Mouse (Mus musculus) forebrain, embryonic 11.5 days (tissue): Measurements from ENCODE around the gene Cdc123. TPM values are rescaled to one million over a fixed set of nuclear protein-coding genes. Genes with fewer than 3 reads are reported as not detected.

Experiments
- ATAC-seq: fragments of 200-750 bp; cut with Nextera tagmentation; replicated peaks from 2 replicates; pipeline ENCODE4 v1.8.0; 2017; ENCODE audit warnings: moderate TSS enrichment; ENCODE audit not compliant: low FRiP score
- DNase-seq: peaks from one replicate; pipeline ENCODE4 v3.0.0-alpha.2; 2017; ENCODE audit warnings: low spot score
- H3K27ac ChIP-seq: fragments of 300-500 bp; sonication (generic); 2 replicates; pipeline ENCODE4 v1.5.1; 2014; ENCODE audit warnings: low read depth, low read length
- H3K27me3 ChIP-seq: fragments of 300-500 bp; sonication (generic); 2 replicates; pipeline ENCODE4 v1.6.1; 2014; ENCODE audit warnings: mild to moderate bottlenecking, low read length, mixed read lengths; ENCODE audit not compliant: control insufficient read depth, insufficient read depth
- H3K36me3 ChIP-seq: fragments of 300-500 bp; sonication (generic); 2 replicates; pipeline ENCODE4 v1.6.1; 2014; ENCODE audit warnings: mild to moderate bottlenecking, low read length, moderate library complexity, mixed read lengths; ENCODE audit not compliant: control insufficient read depth, insufficient read depth
- H3K4me1 ChIP-seq: fragments of 300-500 bp; sonication (generic); replicated peaks from 2 replicates; pipeline ENCODE4 v1.6.1; 2014; ENCODE audit warnings: low read length, mixed read lengths; ENCODE audit not compliant: control insufficient read depth, insufficient read depth
- H3K4me2 ChIP-seq: fragments of 300-500 bp; sonication (generic); 2 replicates; pipeline ENCODE4 v1.6.1; 2014; ENCODE audit warnings: low read depth, mild to moderate bottlenecking, low read length, moderate library complexity, mixed read lengths; ENCODE audit not compliant: severe bottlenecking
- H3K4me3 ChIP-seq: fragments of 300-500 bp; sonication (generic); 2 replicates; pipeline ENCODE4 v1.5.1; 2014; ENCODE audit warnings: low read depth, low read length
- H3K9ac ChIP-seq: fragments of 300-500 bp; sonication (generic); 2 replicates; pipeline ENCODE4 v1.6.1; 2014; ENCODE audit warnings: low read length
- H3K9me3 ChIP-seq: fragments of 300-500 bp; sonication (generic); 2 replicates; pipeline ENCODE4 v1.6.1; 2016; ENCODE audit warnings: low read length, mixed read lengths; ENCODE audit not compliant: control insufficient read depth
- WGBS: fragments of 180-500 bp; shearing (Covaris S2); extraction: QIAGEN DNeasy Blood & Tissue Kit; methylation state at CpG from one replicate; pipeline ENCODE4 v1.1.7; 2014; 5-methylcytosine and 5-hydroxymethylcytosine counted together
- polyA plus RNA-seq: library from polyadenylated mRNA; unstranded; fragments of >200 nt; fragmentation: Nextera tagmentation; extraction: Ambion mirVana; gene quantifications from 2 replicates; pipeline ENCODE4 v1.2.1, GENCODE M21; 2014

The Cdc123 gene
- polyA plus RNA-seq, 1 experiment from 2014 or later = 340 TPM

DNA sequence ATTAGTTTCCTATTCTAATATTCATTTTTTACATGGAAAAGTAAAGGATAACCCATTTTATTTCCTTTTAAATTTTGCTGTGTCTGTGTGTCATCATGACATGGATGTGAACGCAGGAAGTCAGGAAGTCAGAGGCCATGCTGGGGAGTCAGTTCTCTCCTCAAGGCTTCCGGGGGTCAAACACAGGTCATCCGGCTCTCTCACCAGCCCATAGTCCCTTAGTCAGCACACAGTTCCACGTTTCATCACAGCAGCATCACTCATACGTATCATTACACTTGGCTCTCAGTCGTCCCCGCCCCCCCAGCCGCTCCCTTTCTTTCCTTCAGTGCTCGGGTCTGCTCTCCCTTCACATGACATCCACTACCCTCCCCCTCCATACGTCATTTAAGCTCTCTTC, 51.2 kb downstream of the Cdc123 start:
- Histone ChIP-seq H3K27ac (no peak overlapping the region), H3K4me3 (no peak overlapping the region), H3K27me3 (no peaks in the 10 kb centered on the region), H3K9me3 (no peaks in the 10 kb centered on the region), H3K4me2 (no peak overlapping the region), H3K4me1 (no peaks in the 10 kb centered on the region), H3K9ac (no peak overlapping the region), H3K36me3 (peaks cover 15% of the 10 kb centered on the region)
- DNase-seq = no peak
- 91% methylated on average over 10 of the region's 10 CpGs for WGBS
- no peak for ATAC-seq

DNA sequence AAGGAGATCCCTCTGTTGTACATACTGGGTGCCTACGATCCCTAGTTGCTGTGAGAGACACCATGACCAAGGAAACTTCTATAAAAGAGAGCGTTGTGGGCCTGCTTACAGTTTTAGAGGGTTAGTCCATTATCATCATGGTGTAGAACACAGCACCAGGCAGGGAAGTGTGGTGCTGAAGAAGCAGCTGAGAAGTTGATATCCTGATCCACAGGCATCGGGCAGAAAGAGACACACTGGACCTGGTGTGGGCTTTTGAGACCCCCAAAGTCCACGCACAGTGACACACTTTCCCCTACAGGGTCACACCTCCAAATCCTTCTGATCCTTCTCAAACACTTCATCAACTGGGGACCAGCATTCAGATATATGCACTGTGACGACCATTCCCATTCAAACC, 52.9 kb downstream of the Cdc123 start:
- H3K27ac ChIP-seq = no peak overlapping the region
- H3K4me3 ChIP-seq = no peak overlapping the region
- DNase-seq = no peak
- H3K27me3 ChIP-seq = no peaks in the 10 kb centered on the region
- no peaks in the 10 kb centered on the region for H3K4me1 ChIP-seq
- H3K36me3 ChIP-seq = peaks cover 13% of the 10 kb centered on the region
- H3K9me3 ChIP-seq = no peaks in the 10 kb centered on the region
- H3K9ac ChIP-seq = no peak overlapping the region
- ATAC-seq = no peak
- 94% methylated on average over 5 of the region's 5 CpGs for WGBS
- no peak overlapping the region for H3K4me2 ChIP-seq

DNA sequence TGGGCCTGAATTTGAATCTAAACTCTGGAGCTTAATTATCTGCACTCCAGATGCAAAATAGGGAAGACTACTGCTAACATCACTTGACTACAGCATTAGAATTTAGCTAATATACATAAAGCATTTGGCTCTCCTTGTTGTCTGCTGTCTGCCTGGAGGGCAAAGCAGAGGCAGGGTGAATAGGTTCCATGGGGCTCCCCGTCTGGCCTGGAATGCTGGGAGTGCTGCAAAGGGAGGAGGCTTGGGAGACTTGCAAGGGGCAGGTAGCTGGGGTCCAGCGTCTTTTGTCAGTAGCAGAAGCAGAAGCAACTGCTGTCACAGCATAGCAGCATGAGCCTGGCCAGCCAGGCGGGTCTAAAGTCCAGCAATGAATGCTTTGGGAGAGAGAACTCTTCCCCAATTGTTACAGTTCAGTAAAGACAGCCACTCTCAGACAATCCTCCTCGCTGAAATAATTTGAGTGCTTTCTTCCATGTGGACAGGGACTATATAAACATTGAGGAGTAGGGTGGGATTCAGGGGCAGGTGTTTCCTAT, 55.3 kb downstream of the Cdc123 start:
- Histone ChIP-seq H3K9me3 (no peaks in the 10 kb centered on the region), H3K27me3 (no peaks in the 10 kb centered on the region), H3K4me3 (no peak overlapping the region), H3K4me1 (no peaks in the 10 kb centered on the region), H3K9ac (no peak overlapping the region), H3K4me2 (no peak overlapping the region), H3K27ac (no peak overlapping the region), H3K36me3 (peaks cover 7% of the 10 kb centered on the region)
- DNase-seq (no peak), ATAC-seq (no peak)
- 27% methylated on average over 4 of the region's 4 CpGs for WGBS

DNA sequence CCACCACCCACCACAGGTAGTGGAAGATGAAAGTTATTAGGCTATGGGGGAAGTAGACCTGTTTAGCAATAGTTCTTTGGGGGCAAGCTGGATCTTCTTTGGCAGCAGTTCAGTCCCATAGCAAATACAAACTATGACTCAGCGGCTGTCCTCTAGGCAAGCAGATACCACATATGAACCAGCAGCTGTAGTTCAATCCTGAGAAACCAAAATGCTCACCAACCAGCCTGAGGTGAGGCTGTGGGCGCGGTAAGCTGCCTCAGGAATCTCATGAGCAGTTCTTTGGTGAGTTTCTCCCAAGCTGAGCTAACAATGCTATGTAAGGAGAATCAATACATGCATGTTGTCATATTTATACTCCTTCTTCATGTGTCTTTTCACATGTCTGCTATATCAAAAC, 57.6 kb downstream of the Cdc123 start:
- 94% methylated on average over 3 of the region's 3 CpGs for WGBS
- DNase-seq = no peak
- Histone ChIP-seq H3K4me3 (no peak overlapping the region), H3K9me3 (no peaks in the 10 kb centered on the region), H3K27me3 (no peaks in the 10 kb centered on the region), H3K27ac (no peak overlapping the region), H3K36me3 (no peaks in the 10 kb centered on the region), H3K4me1 (no peaks in the 10 kb centered on the region), H3K9ac (no peak overlapping the region), H3K4me2 (no peak overlapping the region)
- ATAC-seq = no peak

DNA sequence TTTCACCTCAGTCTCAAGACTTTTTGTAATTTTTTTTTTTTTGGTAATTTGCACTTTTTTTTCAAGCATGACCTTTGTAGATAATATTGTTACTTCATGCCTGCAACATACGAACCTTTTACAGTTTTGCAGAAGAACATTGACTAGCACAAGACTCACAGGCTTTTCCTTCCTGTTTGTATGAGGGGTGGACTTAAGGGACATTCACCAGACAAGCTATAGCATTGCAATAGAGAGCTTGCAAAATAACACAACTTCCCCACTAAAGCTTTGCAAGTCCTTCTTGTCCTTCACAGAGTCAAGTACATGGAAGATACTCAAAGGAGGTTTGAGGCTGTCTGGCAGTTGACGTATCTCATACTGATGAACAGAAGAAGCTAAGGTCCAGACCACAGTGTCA, 72.5 kb downstream of the Cdc123 start:
- Histone ChIP-seq H3K27me3 (no peaks in the 10 kb centered on the region), H3K4me3 (no peak overlapping the region), H3K4me1 (no peaks in the 10 kb centered on the region), H3K4me2 (no peak overlapping the region), H3K36me3 (no peaks in the 10 kb centered on the region), H3K9me3 (no peaks in the 10 kb centered on the region), H3K9ac (no peak overlapping the region), H3K27ac (no peak overlapping the region)
- 80% methylated on average over 2 of the region's 2 CpGs for WGBS
- ATAC-seq (no peak), DNase-seq (no peak)

DNA sequence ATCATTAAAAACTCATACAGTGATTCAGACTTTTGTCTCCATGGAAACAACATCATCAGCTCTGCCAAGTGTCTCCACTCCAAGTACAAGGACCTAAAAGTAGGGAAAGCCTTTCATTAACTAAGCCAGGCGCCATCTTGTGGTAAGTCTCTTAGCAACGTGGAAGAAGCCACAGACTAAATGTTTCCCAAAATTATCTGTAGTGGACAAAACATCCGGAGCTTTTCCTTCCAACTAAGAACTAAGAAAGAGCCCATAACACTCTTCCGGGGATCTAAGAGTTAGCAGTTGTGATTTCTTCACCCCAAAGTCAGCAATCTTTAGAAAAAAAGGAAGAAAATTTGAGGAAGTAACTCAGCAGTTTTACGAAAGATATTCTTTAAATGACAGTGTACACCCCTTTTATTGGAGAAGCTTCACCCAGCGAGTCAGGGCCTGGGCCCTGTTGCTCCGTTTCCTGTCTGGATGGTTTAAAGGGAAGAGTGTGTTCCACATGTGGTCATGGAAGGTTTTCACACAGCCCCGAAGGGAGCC, 74.2 kb downstream of the Cdc123 start:
- WGBS = 60% methylated on average over 8 of the region's 8 CpGs

DNA sequence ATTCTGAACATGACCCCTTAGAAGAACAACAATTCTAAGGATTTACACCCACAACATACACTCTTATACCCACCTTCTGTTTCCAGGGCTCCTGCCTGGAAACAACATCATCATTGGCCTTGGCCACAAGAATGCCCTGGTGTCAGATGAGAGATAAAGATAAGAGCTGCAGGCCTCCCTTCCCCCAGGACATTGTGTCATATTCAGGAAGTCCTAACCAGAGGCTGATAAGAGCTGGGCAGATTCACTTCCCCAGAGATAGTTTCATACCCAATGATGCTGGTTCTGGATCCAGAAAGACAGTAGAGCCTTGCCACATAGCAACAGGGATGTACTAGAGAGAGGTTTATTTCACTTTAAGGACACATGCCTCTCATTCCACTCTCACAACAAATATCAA, 75.3 kb downstream of the Cdc123 start:
- ATAC-seq (no peak), DNase-seq (no peak)
- Histone ChIP-seq H3K9me3 (no peaks in the 10 kb centered on the region), H3K4me2 (no peak overlapping the region), H3K27me3 (no peaks in the 10 kb centered on the region), H3K36me3 (no peaks in the 10 kb centered on the region), H3K9ac (no peak overlapping the region), H3K4me1 (no peaks in the 10 kb centered on the region), H3K4me3 (no peak overlapping the region), H3K27ac (no peak overlapping the region)

More for the DNA sequence above, 74.2 kb downstream of the Cdc123 start:
- Histone ChIP-seq H3K36me3 (no peaks in the 10 kb centered on the region), H3K27me3 (no peaks in the 10 kb centered on the region), H3K9me3 (no peaks in the 10 kb centered on the region), H3K27ac (no peak overlapping the region), H3K4me1 (no peaks in the 10 kb centered on the region), H3K4me3 (no peak overlapping the region), H3K4me2 (no peak overlapping the region), H3K9ac (no peak overlapping the region)
- DNase-seq = no peak
- no peak for ATAC-seq

DNA sequence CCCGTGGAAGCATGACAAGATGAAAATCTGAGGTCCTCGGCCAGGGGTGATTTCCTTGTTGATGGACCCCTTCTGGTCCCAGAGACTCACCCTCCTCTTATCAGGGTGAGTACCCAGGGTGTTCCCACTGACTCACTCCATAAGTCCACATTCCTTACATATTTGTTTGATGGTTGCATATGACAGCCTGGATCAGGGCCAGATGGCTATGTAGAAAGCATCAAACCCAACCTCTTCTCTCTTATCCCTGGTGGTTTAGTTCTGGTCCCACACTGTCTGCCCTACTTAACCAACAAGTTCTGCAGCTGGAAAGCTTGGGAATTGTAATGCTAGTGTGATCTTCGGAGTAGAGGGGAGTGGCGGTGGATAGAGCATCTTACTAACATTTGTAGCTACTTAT, 76.0 kb downstream of the Cdc123 start:
- Histone ChIP-seq H3K4me3 (no peak overlapping the region), H3K27ac (no peak overlapping the region), H3K27me3 (no peaks in the 10 kb centered on the region), H3K4me2 (no peak overlapping the region), H3K36me3 (no peaks in the 10 kb centered on the region), H3K9me3 (no peaks in the 10 kb centered on the region), H3K9ac (no peak overlapping the region), H3K4me1 (no peaks in the 10 kb centered on the region)
- 95% methylated on average over 4 of the region's 4 CpGs for WGBS
- ATAC-seq = no peak
- no peak for DNase-seq

DNA sequence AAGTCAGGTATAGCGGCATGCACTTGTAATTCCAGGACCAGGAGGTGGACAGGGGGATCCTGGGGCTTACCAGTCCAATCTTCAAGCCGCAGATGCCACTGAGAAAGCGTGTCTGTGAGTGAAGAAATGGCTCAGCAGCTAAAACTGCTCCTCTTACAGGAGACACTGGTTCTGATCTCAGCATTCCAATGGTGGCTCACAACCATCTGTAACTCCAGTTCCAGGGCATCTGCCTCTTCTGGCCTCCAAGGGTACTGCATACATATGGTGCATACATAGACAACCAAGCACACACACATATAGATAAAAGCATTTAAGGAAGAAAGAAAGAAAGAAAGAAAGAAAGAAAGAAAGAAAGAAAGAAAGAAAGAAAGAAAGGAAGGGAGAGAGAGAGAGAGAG, 82.9 kb downstream of the Cdc123 start:
- DNase-seq = no peak
- no peak overlapping the region for H3K4me3 ChIP-seq
- ATAC-seq = no peak
- H3K36me3 ChIP-seq = no peaks in the 10 kb centered on the region
- H3K27ac ChIP-seq = no peak overlapping the region
- WGBS = 87% methylated on average over 3 of the region's 3 CpGs
- no peak overlapping the region for H3K4me2 ChIP-seq
- H3K4me1 ChIP-seq = no peaks in the 10 kb centered on the region
- no peaks in the 10 kb centered on the region for H3K9me3 ChIP-seq
- no peaks in the 10 kb centered on the region for H3K27me3 ChIP-seq
- H3K9ac ChIP-seq = no peak overlapping the region
